Mouse (Mus musculus) lung, adult 2 months (tissue): ENCODE measurements around the gene Sh3bp5l. TPM values are rescaled to one million over a fixed set of nuclear protein-coding genes. Genes with fewer than 3 reads are reported as not detected.
"Not testable (repeated sequence)": the region's sequence is repeated elsewhere in the genome, so short reads cannot be mapped to it uniquely, and the experiment has no call there.

Experiments
- DNase-seq: peaks from one replicate; pipeline ENCODE4 v3.0.0; 2022
- H3K4me1 ChIP-seq: fragments of 200-500 bp; 2 replicates; pipeline ENCODE4 v1.6.1; 2011; ENCODE audit warnings: low read length; ENCODE audit not compliant: control insufficient read depth, insufficient read depth
- H3K4me3 ChIP-seq: fragments of 200-500 bp; replicated peaks from 2 replicates; pipeline ENCODE3; 2011; ENCODE audit warnings: low read depth, mild to moderate bottlenecking, control low read depth, low read length; ENCODE audit errors: extremely low read depth
- CTCF ChIP-seq: fragments of 200-500 bp; IDR thresholded peaks from 2 replicates; pipeline ENCODE4 v1.5.1; 2011; ENCODE audit warnings: mild to moderate bottlenecking, low read length, control low read depth; ENCODE audit not compliant: insufficient read depth
- POLR2A ChIP-seq: fragments of 200-500 bp; IDR thresholded peaks from 2 replicates; pipeline ENCODE4 v1.6.1; 2011; ENCODE audit warnings: low read depth, mild to moderate bottlenecking, control low read depth, low read length, borderline replicate concordance; ENCODE audit errors: extremely low read depth
- WGBS: fragments of 180-500 bp; shearing (Covaris S2); methylation state at CpG from one replicate; pipeline ENCODE4 v1.1.7; 2018; 5-methylcytosine and 5-hydroxymethylcytosine counted together
- polyA plus RNA-seq: library from polyadenylated mRNA; depleted of rRNA; stranded (reverse); fragments of >200 nt; gene quantifications from 2 replicates; pipeline ENCODE4 v1.2.3, GENCODE M21; 2012; rRNA removed

Gene Sh3bp5l
- polyA plus RNA-seq, 1 experiment: 36.5 TPM

- no peak for DNase-seq
- 58% methylated on average over 3 of the region's 3 CpGs for WGBS
- no peak overlapping the region for H3K4me3 ChIP-seq
- no peaks in the 10 kb centered on the region for H3K4me1 ChIP-seq
- TF ChIP-seq CTCF (no peak), POLR2A (no peak)
These were observed 33.9 kb downstream of the Sh3bp5l start for GRCm38 (mm10) chr11:58364454-58364853.

- H3K4me1 ChIP-seq, DNase-seq, H3K4me3 ChIP-seq: not testable (repeated sequence)
- WGBS: no CpG with 5 or more reads among the region's 6 CpGs
These were observed 35.7 kb downstream of the Sh3bp5l start for GRCm38 (mm10) chr11:58366191-58366590.

GRCm38 (mm10) chr11:58377273-58377672 is 46.7 kb downstream of the Sh3bp5l start:
- Histone ChIP-seq H3K4me1 (no peaks in the 10 kb centered on the region), H3K4me3 (no peak overlapping the region)
- no peak for TF ChIP-seq CTCF
- no peak for TF ChIP-seq POLR2A
- 54% methylated on average over 2 of the region's 2 CpGs for WGBS
- no peak for DNase-seq

GRCm38 (mm10) chr11:58377686-58378085 is 47.2 kb downstream of the Sh3bp5l start:
- WGBS: 18% methylated on average over 1 of the region's 1 CpGs
- DNase-seq: no peak
- no peaks in the 10 kb centered on the region for H3K4me1 ChIP-seq
- no peak overlapping the region for H3K4me3 ChIP-seq
- TF ChIP-seq CTCF: no peak
- no peak for TF ChIP-seq POLR2A

GRCm38 (mm10) chr11:58378763-58379278 is 48.3 kb downstream of the Sh3bp5l start, which contains the start of gene Lypd8:
Gene Lypd8 (plus strand): TSS chr11:58379043.
- 92% methylated on average over 3 of the region's 3 CpGs for WGBS
- Histone ChIP-seq H3K4me1 (no peaks in the 10 kb centered on the region), H3K4me3 (no peak within 1 kb of the TSS)
- no peak for DNase-seq
- TF ChIP-seq POLR2A (no peak), CTCF (no peak)

GRCm38 (mm10) chr11:58379516-58379915 is 49.0 kb downstream of the Sh3bp5l start:
- no peaks in the 10 kb centered on the region for H3K4me1 ChIP-seq
- H3K4me3 ChIP-seq: no peak overlapping the region
- 68% methylated on average over 1 of the region's 1 CpGs for WGBS
- no peak for DNase-seq
- no peak for TF ChIP-seq CTCF
- no peak for TF ChIP-seq POLR2A

GRCm38 (mm10) chr11:58382471-58382870 is 51.9 kb downstream of the Sh3bp5l start:
- WGBS: 88% methylated on average over 6 of the region's 6 CpGs
- TF ChIP-seq POLR2A (no peak), CTCF (no peak)
- DNase-seq: no peak
- Histone ChIP-seq H3K4me3 (no peak overlapping the region), H3K4me1 (no peaks in the 10 kb centered on the region)

Other genes with a start within 250 kb of the Sh3bp5l start
- gene Gm12248, start 237.6 kb upstream of the Sh3bp5l start, polyA plus RNA-seq: 0.42 and 1.6 TPM in 2 replicates
- 41.5 and 64.0 TPM in 2 replicates for gene Cnot8, start 226.6 kb upstream of the Sh3bp5l start, polyA plus RNA-seq
- 5.5 and 5.7 TPM in 2 replicates for gene Gemin5, start 162.2 kb upstream of the Sh3bp5l start, polyA plus RNA-seq
- 18.4 and 22.6 TPM in 2 replicates for gene Mrpl22, start 159.1 kb upstream of the Sh3bp5l start, polyA plus RNA-seq
- 11.6 and 14.7 TPM in 2 replicates for gene Igtp, start 131.2 kb upstream of the Sh3bp5l start, polyA plus RNA-seq
- 13.9 and 16.4 TPM in 2 replicates for gene Irgm2, start 131.1 kb upstream of the Sh3bp5l start, polyA plus RNA-seq
- 0.12 TPM in 1 of 2 replicates, not detected in the other for gene 4930438A08Rik, start 55.9 kb upstream of the Sh3bp5l start, polyA plus RNA-seq
- gene Zfp692, start 23.7 kb upstream of the Sh3bp5l start, polyA plus RNA-seq: 17.0 and 24.1 TPM in 2 replicates
- 30.2 and 30.6 TPM in 2 replicates for gene Zfp672, start 385 bp upstream of the Sh3bp5l start, polyA plus RNA-seq
- gene Lypd8, start 48.3 kb downstream of the Sh3bp5l start, polyA plus RNA-seq: 0.71 and 47.1 TPM in 2 replicates
- 1.7 TPM in 1 of 2 replicates, not detected in the other for gene 1810065E05Rik, start 90.4 kb downstream of the Sh3bp5l start, polyA plus RNA-seq
- gene Gm12253, start 101.8 kb downstream of the Sh3bp5l start, polyA plus RNA-seq: not detected in 2 replicates
- not detected in 2 replicates for gene Lypd9, start 122.2 kb downstream of the Sh3bp5l start, polyA plus RNA-seq
- not detected in 2 replicates for gene Olfr30, start 131.5 kb downstream of the Sh3bp5l start, polyA plus RNA-seq
- not detected in 2 replicates for gene Olfr332, start 161.8 kb downstream of the Sh3bp5l start, polyA plus RNA-seq
- gene Olfr331, start 171.8 kb downstream of the Sh3bp5l start, polyA plus RNA-seq: not detected in 2 replicates
- not detected in 2 replicates for gene Olfr330, start 204.1 kb downstream of the Sh3bp5l start, polyA plus RNA-seq
- 0.08 TPM in 1 of 2 replicates, not detected in the other for gene Olfr329-ps, start 215.7 kb downstream of the Sh3bp5l start, polyA plus RNA-seq
- not detected in 2 replicates for gene Olfr328, start 224.9 kb downstream of the Sh3bp5l start, polyA plus RNA-seq
- 0.07 TPM in 1 of 2 replicates, not detected in the other for gene Olfr224, start 239.8 kb downstream of the Sh3bp5l start, polyA plus RNA-seq
- gene Olfr325, start 247.0 kb downstream of the Sh3bp5l start, polyA plus RNA-seq: not detected in 2 replicates